Mouse (Mus musculus): ENCODE measurements around the gene Tnp2. TPM values are rescaled to one million over a fixed set of nuclear protein-coding genes. Genes with fewer than 3 reads are reported as not detected.
"Not testable (repeated sequence)": the region's sequence is repeated elsewhere in the genome, so short reads cannot be mapped to it uniquely, and the experiment has no call there.

Tnp2 gene
- total RNA-seq (2021) = not detected
- long read RNA-seq, experiment 1 = 0 reads
- long read RNA-seq, experiment 2 = 0 reads

GRCm38 (mm10) chr16:10788271-10788670, at the start of gene Tnp2:
TSS of gene Tnp2 (minus strand) at chr16:10788660.
- no peak for DNase-seq (ENCODE audit: low spot score in 2 of 2)

- no peak for DNase-seq (ENCODE audit: low spot score in 2 of 2)
Observed at GRCm38 (mm10) chr16:10837903-10838302, 49.4 kb upstream of the Tnp2 start.

- no peak for DNase-seq (ENCODE audit: low spot score in 2 of 2)
Observed at GRCm38 (mm10) chr16:10837250-10837649, 48.8 kb upstream of the Tnp2 start.

GRCm38 (mm10) chr16:10836388-10836787, 47.9 kb upstream of the Tnp2 start:
- DNase-seq (ENCODE audit: low spot score in 2 of 2) = no peak

DNA sequence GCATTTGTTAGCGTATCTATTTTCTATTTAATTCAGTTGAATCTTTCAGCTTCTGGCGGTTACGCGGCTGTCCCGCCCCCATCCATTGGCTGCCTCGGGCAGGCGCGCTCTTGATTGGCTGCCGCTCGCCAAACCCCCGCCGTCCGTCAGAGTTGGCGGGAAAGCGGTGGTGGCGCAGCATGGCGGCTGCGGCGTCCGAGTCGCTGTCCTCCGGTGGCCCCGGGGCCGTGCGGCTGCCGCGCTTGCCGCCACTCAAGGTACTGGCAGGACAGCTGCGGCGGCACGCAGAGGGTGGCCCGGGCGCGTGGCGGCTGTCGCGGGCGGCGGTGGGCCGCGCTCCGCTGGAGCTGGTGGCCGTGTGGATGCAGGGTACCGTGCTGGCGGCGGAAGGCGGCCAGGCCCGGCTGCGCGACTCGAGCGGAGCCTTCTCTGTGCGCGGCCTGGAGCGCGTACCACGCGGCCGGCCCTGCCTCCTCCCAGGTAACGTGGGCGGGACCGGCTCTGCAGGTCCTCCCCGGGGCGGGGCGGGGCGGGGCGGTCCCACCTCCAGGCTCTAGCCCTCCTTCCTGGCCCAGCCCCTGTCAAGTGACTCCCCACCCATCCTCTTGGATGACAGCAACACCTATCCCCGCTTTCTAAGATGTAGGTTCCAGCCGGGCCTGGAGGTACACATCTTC, 46.6 kb upstream of the Tnp2 start, which contains the start of gene Rmi2:
Rmi2 (plus strand) TSS at position 149 of the 677 bp plus-strand sequence.
- peak; percentile 80 to 88 for DNase-seq (ENCODE audit: low spot score in 2 of 2)

DNA sequence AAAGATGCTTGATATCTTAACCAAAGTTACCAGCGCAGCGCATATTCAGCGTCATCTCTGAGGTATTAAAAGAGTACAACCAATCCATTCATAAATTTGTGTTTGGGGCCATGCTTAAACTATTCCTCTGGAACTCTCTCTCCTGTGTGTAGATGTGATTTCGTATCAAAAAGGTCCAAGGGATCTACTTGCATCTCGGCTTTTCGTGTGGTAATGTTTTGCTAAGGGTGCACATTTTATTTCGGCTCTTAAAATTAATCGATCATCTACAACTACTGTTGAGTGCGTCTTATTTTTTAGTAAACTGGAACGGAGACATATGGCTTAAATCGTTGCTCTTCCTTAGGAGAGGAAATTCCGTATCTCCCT, 46.1 kb upstream of the Tnp2 start:
- DNase-seq (ENCODE audit: low spot score in 2 of 2) = no peak

DNA sequence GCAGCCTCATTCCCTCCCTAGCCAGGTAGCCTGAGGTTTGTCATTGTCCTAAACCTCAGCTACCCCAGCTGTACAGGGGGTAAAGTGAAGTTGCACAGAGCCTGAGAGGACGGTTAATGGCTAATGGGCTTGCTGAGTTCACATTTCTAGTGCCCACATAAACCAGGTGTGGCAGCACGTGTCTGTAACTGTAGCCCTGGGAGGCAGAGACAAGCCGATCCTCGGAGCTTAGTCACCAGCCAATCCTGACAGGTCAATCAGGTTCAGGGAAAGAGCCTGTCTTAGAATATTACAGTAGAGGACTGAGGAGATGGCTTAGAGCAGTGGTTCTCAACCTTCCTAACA, 40.0 kb upstream of the Tnp2 start:
- no peak for DNase-seq (ENCODE audit: low spot score in 2 of 2)

GRCm38 (mm10) chr16:10827766-10828460, 39.5 kb upstream of the Tnp2 start:
- no peak for DNase-seq (ENCODE audit: low spot score in 2 of 2)

GRCm38 (mm10) chr16:10827269-10827668, 38.8 kb upstream of the Tnp2 start:
- no peak for DNase-seq (ENCODE audit: low spot score in 2 of 2)

GRCm38 (mm10) chr16:10825840-10826239, 37.4 kb upstream of the Tnp2 start:
- DNase-seq (ENCODE audit: low spot score in 2 of 2) = no peak

DNA sequence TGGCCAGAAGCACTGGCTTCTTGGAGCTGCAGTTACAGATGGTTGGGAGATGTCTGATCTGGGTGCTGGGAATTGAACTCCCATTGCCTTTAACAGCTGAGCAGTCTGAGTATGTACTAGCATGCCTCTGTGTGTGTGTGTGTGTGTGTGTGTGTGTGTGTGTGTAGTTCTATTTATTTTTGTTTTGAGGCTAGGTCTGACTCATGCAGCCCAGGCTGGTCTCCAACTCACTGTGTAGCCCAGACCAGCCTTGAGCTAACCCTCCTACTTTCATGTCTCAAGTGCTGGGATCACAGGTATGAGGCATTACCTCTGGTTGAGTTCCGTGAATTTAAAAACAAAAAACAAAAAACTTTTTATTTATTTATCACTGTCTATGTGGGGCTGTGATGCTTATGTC, 36.1 kb upstream of the Tnp2 start:
- DNase-seq (ENCODE audit: low spot score in 2 of 2) = no peak

DNA sequence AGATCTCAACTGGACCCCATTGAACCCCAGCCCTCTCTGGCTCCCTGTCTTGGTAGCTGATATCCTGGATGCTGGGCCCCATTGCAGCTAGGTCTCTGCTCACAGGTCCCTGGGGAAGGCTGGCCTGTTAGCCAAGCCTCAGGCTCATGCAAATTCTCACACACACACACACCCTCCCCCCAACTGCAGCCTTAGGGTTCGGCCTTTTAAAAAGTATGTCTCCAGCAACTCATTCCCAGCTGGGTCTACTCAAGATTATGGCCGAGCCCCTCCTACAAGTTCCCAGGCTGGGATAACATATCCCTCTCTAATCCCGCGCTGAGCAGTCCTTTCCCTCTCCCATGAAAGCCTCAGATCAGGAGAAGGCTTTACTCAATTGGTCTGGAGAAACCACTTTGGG, 32.9 kb upstream of the Tnp2 start:
- DNase-seq (ENCODE audit: low spot score in 2 of 2) = no peak

- no peak for DNase-seq (ENCODE audit: low spot score in 2 of 2)
Observed at GRCm38 (mm10) chr16:10819966-10820365, 31.5 kb upstream of the Tnp2 start.

GRCm38 (mm10) chr16:10818579-10819135, 30.2 kb upstream of the Tnp2 start:
- DNase-seq (ENCODE audit: low spot score in 2 of 2) = no peak

DNA sequence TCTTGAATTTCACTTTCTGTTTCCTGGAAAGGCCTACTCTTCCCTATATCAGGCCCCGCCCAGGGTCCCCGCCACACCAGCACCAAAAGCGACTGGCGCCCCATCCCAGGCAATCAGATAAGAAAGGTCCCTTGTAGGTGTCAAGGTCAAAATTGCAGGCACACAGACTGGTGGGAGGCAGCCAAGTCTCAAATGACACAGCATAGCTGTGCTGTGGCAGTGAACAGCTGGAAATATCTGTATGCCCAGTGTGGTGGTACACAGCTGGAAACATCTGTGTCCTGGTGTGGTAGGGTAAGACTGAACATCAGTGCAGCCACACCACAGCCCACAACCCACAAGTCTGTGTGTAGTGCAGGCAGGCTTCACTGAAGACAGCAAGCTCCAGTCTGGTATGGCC, 26.4 kb upstream of the Tnp2 start:
- DNase-seq (ENCODE audit: low spot score in 2 of 2) = no peak

DNA sequence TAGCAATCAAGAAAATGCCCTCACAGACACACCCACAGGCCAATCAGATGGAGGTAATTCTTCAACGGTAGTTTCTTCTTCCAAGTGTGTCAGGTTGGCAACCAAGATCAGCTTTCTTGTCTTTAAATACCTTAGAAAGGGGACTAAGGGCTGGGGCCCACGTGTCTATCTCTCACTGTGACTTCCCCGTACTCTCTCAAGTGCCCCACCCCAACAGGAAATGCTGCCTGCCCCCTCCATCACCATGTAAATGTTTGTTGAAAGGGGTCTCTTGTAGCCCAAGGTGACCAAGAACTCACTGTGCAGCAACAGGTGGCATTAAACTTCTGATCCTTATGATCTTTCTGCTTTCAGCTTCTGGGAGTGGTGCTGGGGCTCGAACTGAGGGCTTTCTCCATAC, 25.3 kb upstream of the Tnp2 start:
- no peak for DNase-seq (ENCODE audit: low spot score in 2 of 2)

- no peak for DNase-seq (ENCODE audit: low spot score in 2 of 2)
Observed at GRCm38 (mm10) chr16:10812865-10813371, 24.5 kb upstream of the Tnp2 start, which contains the start of gene Gm11172. TSS of gene Gm11172 (plus strand) at chr16:10812915.

DNA sequence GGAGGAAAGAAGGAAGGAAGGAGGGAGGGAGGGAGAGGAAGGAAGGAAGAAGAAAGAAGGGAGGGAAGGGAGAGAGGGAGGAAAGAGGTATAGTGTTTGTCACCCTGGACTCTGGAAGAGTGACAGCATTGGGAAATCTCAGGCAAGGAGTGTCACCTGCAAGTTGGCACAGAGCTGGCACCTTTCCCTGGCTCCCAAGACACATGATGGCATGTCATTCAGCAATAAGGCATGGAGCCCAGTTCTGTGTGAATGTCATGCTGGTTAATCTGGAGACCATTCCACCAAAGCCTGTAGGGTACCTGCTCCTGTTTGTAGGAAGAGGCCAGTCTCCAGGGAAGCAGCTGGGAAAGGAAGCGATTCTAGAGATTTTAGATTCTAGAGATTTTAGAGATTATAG, 21.9 kb upstream of the Tnp2 start:
- DNase-seq (ENCODE audit: low spot score in 2 of 2) = no peak

DNA sequence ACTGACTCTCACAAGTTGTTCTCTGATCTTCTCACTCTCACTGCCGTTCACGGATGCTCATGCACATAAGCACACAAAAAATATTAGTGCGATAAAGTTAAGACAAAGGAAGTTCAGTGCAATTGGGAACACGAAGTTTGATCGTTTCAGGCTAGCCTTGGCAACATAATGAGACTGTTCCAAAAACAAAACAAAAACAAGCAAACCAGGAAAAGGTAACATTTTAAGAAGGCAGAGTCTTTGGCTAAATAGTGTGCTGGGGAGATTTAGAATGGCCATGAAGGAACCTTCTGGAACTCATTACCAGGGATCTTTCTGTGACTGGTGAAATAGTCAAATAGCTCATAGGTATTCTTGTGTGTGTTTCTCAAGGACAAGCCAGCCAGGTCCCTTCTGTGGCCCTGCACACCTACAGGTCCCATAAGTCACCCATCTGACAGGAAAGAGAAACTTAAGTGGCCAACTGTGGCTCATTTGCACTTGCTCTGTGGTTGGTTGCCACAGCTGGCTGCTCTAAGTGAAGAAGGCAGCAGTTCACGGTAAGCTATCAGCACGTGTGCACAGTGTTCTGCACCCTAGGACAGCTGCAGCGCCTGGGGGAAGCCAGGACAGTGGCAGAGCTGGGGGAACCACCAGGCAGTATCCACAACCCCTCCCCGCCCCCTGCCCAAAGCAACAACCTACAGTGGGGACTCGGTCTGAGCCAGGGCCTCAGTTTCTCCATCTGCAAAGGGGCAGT, 17.5 kb upstream of the Tnp2 start, which contains the start of gene Prm1:
Prm1 (minus strand) TSS at position 51 of the 739 bp plus-strand sequence.
- DNase-seq (ENCODE audit: low spot score in 2 of 2) = no peak

DNA sequence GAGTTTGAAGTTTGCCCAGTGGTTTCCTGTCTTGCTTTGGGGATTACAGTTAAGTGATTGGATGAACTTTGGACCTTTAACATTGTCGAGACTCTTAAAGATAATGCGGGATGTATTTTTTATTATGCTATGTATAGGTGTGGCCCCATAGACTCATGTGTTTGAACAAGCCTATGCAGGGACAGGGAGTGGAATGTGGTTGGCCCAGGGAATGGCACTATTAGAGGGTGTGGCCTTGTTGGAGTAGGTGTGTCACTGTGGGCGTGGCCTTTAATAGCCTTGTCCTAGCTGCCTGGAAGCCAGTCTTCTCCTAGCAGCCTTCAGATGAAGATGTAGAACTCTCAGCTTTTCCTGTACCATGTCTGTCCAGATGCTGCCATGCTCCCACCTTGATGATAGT, 14.0 kb upstream of the Tnp2 start:
- DNase-seq (ENCODE audit: low spot score in 2 of 2) = not testable (repeated sequence)

- DNase-seq (ENCODE audit: low spot score in 2 of 2) = no peak
Observed at GRCm38 (mm10) chr16:10796034-10796433, 7.6 kb upstream of the Tnp2 start, which contains the start of gene Prm2. TSS of gene Prm2 (minus strand) at chr16:10796134.
